In genomic region chr10:86343362-86343761, GRCm38 (mm10) we compare ENCODE assay signal across 21 mouse cellular contexts. TPM values are rescaled to one million over a fixed set of nuclear protein-coding genes. Genes with fewer than 3 reads are reported as not detected.
"Had no signal": no experiment of that assay in that cellular context is flagged by ENCODE, and none has a peak within 500 bp of the region (broad histone marks: within the 10 kb centered on the region; RNA-seq: fewer than 3 reads in every experiment).

No protein-coding gene starts in this region.

- H3K36me3 ChIP-seq: liver, embryonic 15.5 days; midbrain, embryonic 13.5 days had no signal

- ATAC-seq: midbrain, embryonic 13.5 days; midbrain, embryonic 16.5 days had no signal

- H3K27me3 ChIP-seq: limb, embryonic 12.5 days; limb, embryonic 15.5 days; liver, embryonic 15.5 days; megakaryocyte, embryonic 14.5 days; midbrain, embryonic 13.5 days; neural tube, embryonic 13.5 days; stomach, embryonic 15.5 days had no signal

- H3K27ac ChIP-seq: limb, embryonic 12.5 days; limb, embryonic 15.5 days; midbrain, embryonic 10.5 days; midbrain, embryonic 13.5 days; neural tube, embryonic 13.5 days; stomach, embryonic 15.5 days had no signal

- H3K9me3 ChIP-seq: limb, embryonic 12.5 days; limb, embryonic 15.5 days; liver, embryonic 15.5 days; megakaryocyte, embryonic 14.5 days; midbrain, embryonic 10.5 days; midbrain, embryonic 13.5 days; neural tube, embryonic 13.5 days; stomach, embryonic 15.5 days had no signal

- H3K4me3 ChIP-seq: limb, embryonic 12.5 days; limb, embryonic 15.5 days; liver, embryonic 15.5 days; megakaryocyte, embryonic 14.5 days; midbrain, embryonic 10.5 days; midbrain, embryonic 13.5 days; myocyte; neural tube, embryonic 13.5 days; stomach, embryonic 15.5 days had no signal

- H3K9ac ChIP-seq: limb, embryonic 12.5 days; limb, embryonic 15.5 days; liver, embryonic 15.5 days; lung, embryonic 14.5 days; midbrain, embryonic 13.5 days; neural tube, embryonic 13.5 days; stomach, embryonic 15.5 days had no signal

- H3K4me2 ChIP-seq: limb, embryonic 12.5 days; limb, embryonic 15.5 days; liver, embryonic 15.5 days; lung, embryonic 14.5 days; midbrain, embryonic 13.5 days; neural tube, embryonic 13.5 days; stomach, embryonic 15.5 days had no signal

- DNase-seq: kidney, adult 18-20 months; kidney, postnatal 14 days; kidney, postnatal 4 days; left cerebral cortex, postnatal 4 days; lung, embryonic 14.5 days; lung, postnatal 14 days; retina, postnatal 1 day; right cerebral cortex, postnatal 25 days; spleen, adult 18-20 months; thymus, postnatal 36 days had no signal

RNA-seq across cellular contexts. Expression of gene Timp3, which starts 43.2 kb away (rescaled TPM):
- total RNA-seq: monocyte, adult 5-6 weeks had no signal
